Mouse (Mus musculus): ENCODE data around the gene Eftud2.

DNA sequence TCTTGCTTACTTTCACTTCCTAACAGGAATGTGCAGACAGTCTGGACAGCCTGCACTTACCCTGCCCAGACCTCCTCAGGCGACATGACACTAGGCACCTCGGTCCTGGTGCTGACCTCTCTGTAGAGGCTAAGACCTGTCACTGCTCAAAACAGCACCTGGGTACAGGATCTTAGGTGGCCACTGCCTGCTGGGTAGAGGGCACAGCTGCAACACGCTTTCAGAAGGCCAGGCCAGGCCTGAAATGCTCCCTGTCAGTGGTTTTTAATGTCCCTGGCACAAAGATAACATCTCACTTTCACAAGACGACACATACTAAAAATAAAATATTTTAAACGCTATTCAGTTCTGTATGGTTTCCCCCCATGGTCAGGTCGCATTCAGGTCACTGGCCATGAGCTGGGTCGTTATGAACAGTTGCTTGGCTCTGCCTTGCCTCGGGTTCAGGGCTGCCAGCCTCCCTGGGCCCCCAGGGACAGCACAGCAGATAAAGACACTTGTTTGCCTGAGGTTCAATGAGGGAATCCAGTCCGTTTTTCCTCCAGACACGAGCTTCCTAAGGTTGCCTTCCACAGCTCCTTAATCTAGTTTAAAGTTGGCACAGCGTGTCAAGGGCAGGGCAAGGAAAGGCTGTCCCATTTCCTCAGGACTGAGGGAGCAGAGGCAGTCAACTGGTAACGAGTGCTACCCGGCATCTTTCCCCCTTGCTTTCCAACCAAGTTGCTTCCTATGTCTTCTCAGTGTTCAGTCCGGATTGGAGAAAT lies 88.9 kb downstream of the Eftud2 start:
- TF ChIP-seq CTCF (IDR thresholded peaks at IDR 0.05) = no peak
- no peak for TF ChIP-seq POLR2A (IDR thresholded peaks at IDR 0.05; ENCODE audit: insufficient read depth, low read depth, low read length)

All from heart, adult 2 months (tissue).